Mouse (Mus musculus): ENCODE data around the gene Mbip. TPM values are rescaled to one million over a fixed set of nuclear protein-coding genes. Genes with fewer than 3 reads are reported as not detected.

Mbip gene
- polyA plus RNA-seq (2017; shearing (Covaris generic)) = 34.3 TPM

GRCm38 (mm10) chr12:56345367-56346089 lies at the start of gene Mbip:
Gene Mbip, minus strand, starts transcription at chr12:56345894.

Other genes with a start within 250 kb of the Mbip start
- gene Nkx2-1, start 191.0 kb upstream of the Mbip start, polyA plus RNA-seq (2017; shearing (Covaris generic)) = not detected